Mouse (Mus musculus) lung, embryonic 16.5 days (tissue): ENCODE measurements around the gene Dync1i1. TPM values are rescaled to one million over a fixed set of nuclear protein-coding genes. Genes with fewer than 3 reads are reported as not detected.

ENCODE experiments used
- ATAC-seq: fragments of 200-750 bp; cut with Nextera tagmentation; 2 replicates; pipeline ENCODE4 v1.8.0; 2017; ENCODE audit warnings: low read depth, mild to moderate bottlenecking, moderate library complexity
- H3K27ac ChIP-seq: fragments of 300-500 bp; sonication (generic); 2 replicates; pipeline ENCODE4 v1.5.1; 2014; ENCODE audit warnings: mild to moderate bottlenecking, control low read depth, low read length
- H3K27me3 ChIP-seq: fragments of 300-500 bp; sonication (generic); 2 replicates; pipeline ENCODE4 v1.6.1; 2014; ENCODE audit warnings: low read depth, low read length, mixed read lengths; ENCODE audit not compliant: control insufficient read depth, insufficient read depth
- H3K36me3 ChIP-seq: fragments of 300-500 bp; sonication (generic); 2 replicates; pipeline ENCODE4 v1.6.1; 2014; ENCODE audit warnings: low read length; ENCODE audit not compliant: control insufficient read depth, insufficient read depth
- H3K4me1 ChIP-seq: fragments of 300-500 bp; sonication (generic); replicated peaks from 2 replicates; pipeline ENCODE4 v1.6.1; 2014; ENCODE audit warnings: low read length, mixed read lengths; ENCODE audit not compliant: control insufficient read depth, insufficient read depth
- H3K4me2 ChIP-seq: fragments of 300-500 bp; sonication (generic); 2 replicates; pipeline ENCODE4 v1.6.1; 2014; ENCODE audit warnings: low read depth, low read length, control low read depth
- H3K4me3 ChIP-seq: fragments of 300-500 bp; sonication (generic); 2 replicates; pipeline ENCODE4 v1.5.1; 2014; ENCODE audit warnings: mild to moderate bottlenecking, low read length, control low read depth
- H3K9ac ChIP-seq: fragments of 300-500 bp; sonication (generic); 2 replicates; pipeline ENCODE4 v1.6.1; 2014; ENCODE audit warnings: low read length, control low read depth
- H3K9me3 ChIP-seq: fragments of 300-500 bp; sonication (generic); 2 replicates; pipeline ENCODE4 v1.6.1; 2016; ENCODE audit warnings: low read length; ENCODE audit not compliant: control insufficient read depth
- WGBS: fragments of 180-500 bp; shearing (Covaris S2); extraction: QIAGEN DNeasy Blood & Tissue Kit; methylation state at CpG from one replicate; pipeline ENCODE4 v1.1.7; 2014; 5-methylcytosine and 5-hydroxymethylcytosine counted together
- polyA plus RNA-seq: library from polyadenylated mRNA; unstranded; fragments of >200 nt; fragmentation: Nextera tagmentation; extraction: Ambion mirVana; gene quantifications from 2 replicates; pipeline ENCODE4 v1.2.1, GENCODE M21; 2015

Gene Dync1i1
- polyA plus RNA-seq, 1 experiment from 2014 or later: 0.80 TPM

DNA sequence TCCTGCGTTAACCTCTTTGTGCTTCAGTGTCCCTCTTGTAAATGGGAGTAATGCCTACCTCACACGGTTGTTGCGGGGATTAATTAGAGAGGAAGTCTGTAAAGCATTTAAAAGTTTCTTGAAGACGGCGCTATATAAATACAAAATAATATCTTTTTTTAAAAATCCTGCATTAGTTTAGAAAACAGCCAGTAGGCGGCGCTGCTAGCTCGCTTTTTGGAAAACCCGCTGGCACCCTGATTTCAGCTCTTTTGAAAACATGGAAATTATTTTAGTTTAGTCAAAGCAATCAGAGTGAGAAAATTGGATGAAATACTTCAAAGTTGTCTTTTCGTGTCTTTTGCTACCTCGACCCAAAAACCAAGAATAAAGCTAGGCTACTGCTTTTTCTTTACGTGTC, 132.9 kb downstream of the Dync1i1 start:
- Histone ChIP-seq H3K9ac (no peak overlapping the region), H3K4me3 (peak overlapping the region; percentile 18; the same call in 1 of the 2 replicates), H3K9me3 (no peaks in the 10 kb centered on the region), H3K4me1 (peaks cover 16% of the 10 kb centered on the region), H3K4me2 (peak overlapping the region; percentile 52), H3K27me3 (no peaks in the 10 kb centered on the region; the same call in 1 of the 2 replicates), H3K27ac (no peak overlapping the region), H3K36me3 (no peaks in the 10 kb centered on the region)
- no peak for ATAC-seq
- 7% methylated on average over 12 of the region's 12 CpGs for WGBS

DNA sequence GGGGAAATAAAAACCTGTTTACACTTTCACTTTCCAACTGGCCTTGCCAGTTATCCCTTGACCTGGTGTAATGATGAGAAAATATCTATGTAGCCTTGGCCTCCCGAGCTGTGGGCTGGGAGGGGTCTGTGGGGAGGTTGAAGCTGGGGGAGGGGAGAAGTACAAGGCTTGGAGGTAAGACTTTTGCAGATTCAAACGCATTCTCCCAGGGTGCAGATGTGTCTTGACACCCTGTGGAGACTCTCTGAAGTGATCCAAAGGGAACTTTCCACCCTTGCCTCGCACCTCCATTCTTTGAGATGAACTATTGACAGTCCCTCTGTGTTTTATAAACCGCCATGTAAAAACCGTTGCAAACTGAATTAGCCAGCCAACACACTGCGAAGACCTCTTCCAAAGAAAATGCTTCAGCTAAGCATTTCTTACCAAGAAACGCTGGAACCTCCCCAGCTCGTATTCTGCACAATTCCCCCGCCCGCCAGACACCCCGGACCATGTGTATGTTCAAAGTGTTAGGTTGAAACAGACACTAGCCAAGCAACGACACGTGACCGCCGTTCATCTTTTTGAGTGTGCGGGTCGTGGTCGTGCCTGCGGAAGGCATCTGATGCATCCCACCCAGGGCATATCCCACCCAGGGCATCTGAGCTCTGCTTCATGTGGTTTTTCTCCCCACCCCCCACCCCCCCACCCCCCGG, 133.6 kb downstream of the Dync1i1 start:
- H3K4me2 ChIP-seq: peak overlapping the region; percentile 52
- no peaks in the 10 kb centered on the region for H3K36me3 ChIP-seq
- H3K9me3 ChIP-seq: no peaks in the 10 kb centered on the region
- H3K27me3 ChIP-seq: no peaks in the 10 kb centered on the region; the same call in 1 of the 2 replicates
- peak overlapping the region; percentile 18 for H3K4me3 ChIP-seq
- 0 out of 2 replicates have a peak overlapping the region, but pooled peaks have one; percentile 17 for H3K9ac ChIP-seq
- H3K4me1 ChIP-seq: peaks cover 16% of the 10 kb centered on the region
- no peak overlapping the region for H3K27ac ChIP-seq
- WGBS: 25% methylated on average over 20 of the region's 20 CpGs
- peak; percentile 36 for ATAC-seq

DNA sequence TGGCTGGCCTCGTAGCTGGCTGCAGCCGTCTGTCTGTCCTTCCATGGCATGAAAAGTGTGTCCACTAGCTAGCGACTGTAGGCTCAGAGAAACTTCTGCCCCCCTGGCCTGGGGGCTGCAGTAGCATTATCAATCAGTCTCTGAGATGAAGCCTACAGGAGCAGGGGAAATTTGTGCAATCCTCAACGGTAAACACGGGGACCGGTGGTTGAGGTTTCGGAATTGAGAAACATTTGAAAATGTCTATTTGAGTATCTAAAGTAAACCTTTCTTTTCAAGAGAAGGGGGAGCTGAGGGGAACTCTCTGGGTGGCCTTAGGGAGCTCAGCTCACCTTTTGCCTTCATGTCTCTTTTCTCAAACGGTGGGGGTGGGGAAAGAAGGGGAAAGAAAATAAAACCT, 134.2 kb downstream of the Dync1i1 start:
- Histone ChIP-seq H3K27ac (no peak overlapping the region), H3K4me3 (peak overlapping the region; percentile 18; the same call in 1 of the 2 replicates), H3K27me3 (no peaks in the 10 kb centered on the region; the same call in 1 of the 2 replicates), H3K4me2 (peak overlapping the region; percentile 52), H3K36me3 (no peaks in the 10 kb centered on the region), H3K9me3 (no peaks in the 10 kb centered on the region), H3K4me1 (peaks cover 16% of the 10 kb centered on the region), H3K9ac (0 out of 2 replicates have a peak overlapping the region, but pooled peaks have one; percentile 32)
- ATAC-seq: peak; percentile 26; the same call in 1 of the 2 replicates
- WGBS: 22% methylated on average over 8 of the region's 8 CpGs

DNA sequence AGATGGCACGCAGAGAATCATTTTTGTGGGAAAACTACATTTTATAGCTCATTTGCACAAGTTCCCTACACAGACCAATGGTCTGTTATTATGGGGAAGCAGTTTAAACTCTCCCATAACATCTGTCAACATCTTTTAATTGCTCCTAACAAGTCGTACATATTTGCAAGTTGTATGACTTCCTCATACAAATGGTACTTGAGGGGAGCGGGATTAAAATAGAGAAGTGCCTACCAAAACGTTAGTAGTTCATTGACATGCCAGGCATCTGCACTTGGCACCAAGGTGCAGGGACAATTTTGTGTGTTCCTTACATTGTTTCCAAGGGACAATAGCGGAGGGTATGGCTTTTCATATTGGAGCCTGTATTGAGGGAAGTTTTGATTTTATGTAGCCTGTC, 140.7 kb downstream of the Dync1i1 start:
- H3K27me3 ChIP-seq: no peaks in the 10 kb centered on the region
- ATAC-seq: no peak
- H3K4me2 ChIP-seq: no peak overlapping the region
- WGBS: 53% methylated on average over 5 of the region's 5 CpGs
- no peak overlapping the region for H3K9ac ChIP-seq
- no peak overlapping the region for H3K4me3 ChIP-seq
- H3K27ac ChIP-seq: no peak overlapping the region
- no peaks in the 10 kb centered on the region for H3K4me1 ChIP-seq
- no peaks in the 10 kb centered on the region for H3K9me3 ChIP-seq
- no peaks in the 10 kb centered on the region for H3K36me3 ChIP-seq

GRCm38 (mm10) chr6:5867221-5867620, 141.8 kb downstream of the Dync1i1 start:
- H3K4me2 ChIP-seq: no peak overlapping the region
- no peaks in the 10 kb centered on the region for H3K4me1 ChIP-seq
- no peaks in the 10 kb centered on the region for H3K36me3 ChIP-seq
- H3K4me3 ChIP-seq: no peak overlapping the region
- H3K27ac ChIP-seq: no peak overlapping the region
- ATAC-seq: no peak
- no peaks in the 10 kb centered on the region for H3K9me3 ChIP-seq
- H3K27me3 ChIP-seq: no peaks in the 10 kb centered on the region
- H3K9ac ChIP-seq: no peak overlapping the region
- WGBS: 87% methylated on average over 4 of the region's 4 CpGs

- H3K4me3 ChIP-seq: no peak overlapping the region
- no peaks in the 10 kb centered on the region for H3K4me1 ChIP-seq
- no peak overlapping the region for H3K27ac ChIP-seq
- no peaks in the 10 kb centered on the region for H3K9me3 ChIP-seq
- no peak for ATAC-seq
- H3K4me2 ChIP-seq: no peak overlapping the region
- no peaks in the 10 kb centered on the region for H3K27me3 ChIP-seq
- 64% methylated on average over 5 of the region's 5 CpGs for WGBS
- no peak overlapping the region for H3K9ac ChIP-seq
- H3K36me3 ChIP-seq: no peaks in the 10 kb centered on the region
These were observed 145.6 kb downstream of the Dync1i1 start for GRCm38 (mm10) chr6:5871060-5871459.

DNA sequence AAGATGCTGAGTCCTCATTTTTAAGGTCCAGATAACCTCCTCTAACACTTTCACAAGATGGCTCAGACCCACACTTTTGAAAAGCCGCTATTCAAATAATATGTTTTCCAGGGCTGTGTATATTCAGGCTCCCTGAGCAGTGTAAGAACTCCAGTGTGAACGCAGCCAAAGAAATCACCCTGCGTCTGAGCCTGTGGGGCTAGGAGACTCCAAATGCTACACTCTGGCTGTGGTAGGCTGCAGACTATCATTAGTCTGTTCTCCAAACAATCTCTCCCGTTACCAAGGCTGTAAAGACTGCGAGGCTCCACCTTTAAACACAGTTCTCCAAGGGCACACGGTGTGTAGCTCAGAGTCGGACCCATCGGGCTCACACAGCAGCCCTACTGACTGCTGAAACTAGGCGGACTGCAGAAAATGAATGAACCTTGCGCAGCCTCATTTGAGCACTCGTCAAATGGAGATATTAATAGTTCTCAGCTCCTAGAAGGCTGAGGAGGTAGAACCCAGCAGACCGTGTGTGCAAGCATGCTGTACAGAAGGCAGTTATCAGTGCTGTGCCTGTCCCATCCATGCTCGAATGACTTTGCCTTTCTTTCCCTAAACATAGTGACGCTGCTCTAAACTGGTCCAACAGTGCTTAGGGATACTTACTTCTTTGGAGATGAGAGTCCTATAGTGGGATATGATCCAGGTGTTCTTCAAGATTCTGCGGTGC, 146.3 kb downstream of the Dync1i1 start:
- Histone ChIP-seq H3K4me2 (no peak overlapping the region), H3K4me1 (no peaks in the 10 kb centered on the region), H3K36me3 (no peaks in the 10 kb centered on the region), H3K9me3 (no peaks in the 10 kb centered on the region), H3K9ac (no peak overlapping the region), H3K27me3 (no peaks in the 10 kb centered on the region), H3K4me3 (no peak overlapping the region), H3K27ac (no peak overlapping the region)
- ATAC-seq: no peak
- 64% methylated on average over 15 of the region's 15 CpGs for WGBS

DNA sequence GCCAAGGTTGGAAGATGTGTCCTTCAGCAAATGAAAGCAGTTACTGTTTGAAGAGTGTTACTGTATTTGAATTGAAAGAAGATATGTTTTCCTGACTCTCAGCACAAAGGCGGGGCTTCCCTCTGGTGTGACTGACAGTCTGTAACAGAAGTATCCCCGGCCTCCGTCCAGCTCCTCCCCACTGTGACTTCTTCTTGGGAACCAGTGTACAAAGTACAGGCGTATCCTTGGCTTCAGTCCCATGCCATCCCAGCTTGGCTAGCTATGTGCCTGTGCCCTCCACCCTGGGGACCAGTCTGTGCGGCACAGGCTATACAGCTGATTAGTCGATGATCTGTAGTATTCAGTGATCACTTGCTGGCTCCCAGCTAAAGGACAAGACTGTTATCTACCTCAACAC, 163.9 kb downstream of the Dync1i1 start:
- 72% methylated on average over 6 of the region's 6 CpGs for WGBS
- H3K4me1 ChIP-seq: no peaks in the 10 kb centered on the region
- no peak overlapping the region for H3K9ac ChIP-seq
- no peak overlapping the region for H3K4me3 ChIP-seq
- H3K4me2 ChIP-seq: no peak overlapping the region
- no peaks in the 10 kb centered on the region for H3K36me3 ChIP-seq
- no peaks in the 10 kb centered on the region for H3K27me3 ChIP-seq
- H3K27ac ChIP-seq: no peak overlapping the region
- ATAC-seq: no peak
- no peaks in the 10 kb centered on the region for H3K9me3 ChIP-seq

- ATAC-seq: no peak
- Histone ChIP-seq H3K9me3 (no peaks in the 10 kb centered on the region), H3K27me3 (no peaks in the 10 kb centered on the region), H3K36me3 (no peaks in the 10 kb centered on the region), H3K4me2 (no peak overlapping the region), H3K4me3 (no peak overlapping the region), H3K27ac (no peak overlapping the region), H3K4me1 (no peaks in the 10 kb centered on the region), H3K9ac (no peak overlapping the region)
- WGBS: 82% methylated on average over 7 of the region's 7 CpGs
These were observed 185.9 kb downstream of the Dync1i1 start for GRCm38 (mm10) chr6:5911295-5911694.
